Mouse (Mus musculus) spleen, postnatal 4 days (tissue): ENCODE measurements at regions not wholly inside any gene's neighbourhood (a gene's known extent, or its start where the extent isn't known, plus 50 kb on each side); places are given as distances from the start of the nearest gene placed in this dataset.
A peak's percentile ranks its signal among the peaks of the same experiment; 100 is the strongest.

Experiments
- DNase-seq, 2 experiments: peaks; one replicate each; pipeline ENCODE4 v3.0.0; 2022; ENCODE audit warnings: low spot score in 2 of 2

- DNase-seq = no peak
Observed at GRCm38 (mm10) chr10:3630763-3631223, 90.8 kb downstream of the Iyd start.

DNA sequence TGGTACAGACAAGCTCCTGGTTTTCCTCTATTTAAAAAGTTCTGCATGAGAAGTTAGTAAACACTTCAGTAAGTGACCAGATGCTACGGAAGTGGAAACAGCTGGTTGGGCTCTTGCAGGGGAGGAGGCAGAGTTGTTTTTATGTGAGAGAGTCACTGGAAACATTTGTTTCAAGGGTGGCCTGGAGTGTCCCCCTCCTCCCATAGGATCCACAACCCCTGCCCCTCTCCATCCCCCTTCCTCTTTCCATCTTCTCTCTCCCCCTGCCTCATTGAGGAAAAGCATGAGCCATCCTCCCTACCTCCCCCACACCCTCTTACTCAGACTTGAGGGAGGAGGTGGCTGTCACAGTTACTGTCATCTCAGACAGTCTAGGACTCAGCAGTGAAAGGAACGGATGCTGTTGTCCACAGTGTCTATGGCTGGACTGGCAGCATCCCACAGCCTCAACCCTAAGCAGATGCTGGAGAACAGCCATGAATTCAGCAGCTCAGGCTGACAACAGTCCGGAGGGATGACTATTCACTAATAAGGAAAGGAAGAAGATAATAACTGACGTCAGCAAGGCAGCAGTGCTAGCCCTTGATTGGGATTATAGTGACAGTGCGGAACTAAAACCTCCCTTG is 93.9 kb downstream of the Iyd start:
- no peak for DNase-seq

GRCm38 (mm10) chr10:3644111-3644510 is 96.1 kb upstream of the Plekhg1 start:
- DNase-seq = no peak

GRCm38 (mm10) chr10:3645030-3645429 is 95.1 kb upstream of the Plekhg1 start:
- DNase-seq = no peak

DNA sequence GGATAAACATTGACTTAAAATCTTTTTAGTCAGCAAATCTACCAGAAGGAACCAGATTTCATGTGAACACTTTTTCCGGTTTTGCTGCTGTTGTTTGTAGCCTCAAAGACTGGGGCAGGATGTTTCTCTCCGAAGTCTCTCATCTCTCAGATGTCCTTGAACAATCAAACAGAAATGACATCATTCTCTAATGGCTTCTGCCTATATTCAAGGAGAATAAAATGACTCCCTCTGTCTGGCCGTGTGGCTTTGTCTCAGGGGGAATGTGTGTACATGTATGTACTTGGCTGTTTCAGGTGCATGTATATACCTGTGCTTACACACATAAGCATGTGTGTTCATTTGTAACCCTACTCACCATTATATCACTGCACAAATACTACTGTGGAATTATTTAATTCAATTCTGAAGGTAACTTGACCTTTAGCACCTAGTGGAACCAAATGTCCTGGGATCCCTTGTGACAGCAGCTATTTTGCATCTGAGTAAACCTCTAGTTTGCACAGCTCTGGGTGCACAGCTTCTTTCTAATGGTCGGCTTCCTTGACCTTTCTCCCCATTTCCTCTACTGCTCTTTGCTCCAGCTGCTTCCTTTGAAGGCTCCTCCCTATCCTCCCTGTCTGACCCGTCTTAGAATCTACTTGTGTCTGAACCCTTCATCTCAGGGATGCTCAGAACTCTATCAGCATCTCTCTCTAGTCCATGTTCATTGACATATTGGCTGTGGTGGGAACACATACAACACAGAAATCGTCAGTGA is 93.8 kb upstream of the Plekhg1 start:
- peak in 1 of 2 experiments; percentile 46 for DNase-seq

GRCm38 (mm10) chr10:3647811-3648731 is 92.1 kb upstream of the Plekhg1 start:
- peak in 1 of 2 experiments; percentile 5 for DNase-seq

- DNase-seq = no peak
Observed at GRCm38 (mm10) chr10:3649983-3650382, 90.2 kb upstream of the Plekhg1 start.

DNA sequence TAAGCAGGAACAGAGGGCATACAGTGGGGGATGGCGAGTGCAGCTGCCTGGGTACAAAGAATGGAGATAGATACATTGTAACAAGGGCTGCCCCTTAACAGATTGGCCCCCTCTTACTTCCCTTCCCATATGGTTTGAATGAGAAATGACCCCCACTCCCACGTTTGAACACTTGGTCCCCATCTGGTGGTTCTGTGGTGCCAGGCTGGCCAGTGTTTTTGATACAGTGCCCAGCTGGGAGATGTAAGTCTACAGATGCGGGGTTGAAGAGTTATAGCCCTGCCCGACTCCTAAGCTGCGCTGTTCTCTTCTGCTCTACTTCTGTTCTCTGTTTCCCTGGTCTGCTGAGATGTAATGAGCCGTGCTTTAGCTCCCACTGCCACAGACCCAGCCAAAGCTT is 89.6 kb upstream of the Plekhg1 start:
- DNase-seq = no peak

DNA sequence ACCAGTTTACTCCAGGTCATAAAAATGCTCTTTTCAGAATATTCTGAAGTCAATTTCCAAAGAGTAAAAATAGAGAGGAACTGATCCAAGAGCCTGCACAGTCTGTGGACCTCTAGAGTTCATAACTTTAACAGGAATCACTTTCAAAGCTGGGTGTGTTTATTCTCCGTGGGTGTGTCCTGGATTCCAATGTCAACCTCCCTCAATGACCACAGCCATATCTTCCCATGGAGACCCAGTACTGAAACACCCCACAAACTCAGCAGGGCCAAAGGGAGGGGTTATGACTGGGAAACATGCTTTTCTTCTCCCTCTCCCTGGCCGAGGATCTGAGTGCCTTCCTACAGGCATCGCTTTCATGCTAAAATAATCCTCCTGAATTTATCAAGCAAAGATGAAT is 87.6 kb upstream of the Plekhg1 start:
- no peak for DNase-seq

GRCm38 (mm10) chr10:3656081-3656480 is 84.1 kb upstream of the Plekhg1 start:
- no peak for DNase-seq

DNA sequence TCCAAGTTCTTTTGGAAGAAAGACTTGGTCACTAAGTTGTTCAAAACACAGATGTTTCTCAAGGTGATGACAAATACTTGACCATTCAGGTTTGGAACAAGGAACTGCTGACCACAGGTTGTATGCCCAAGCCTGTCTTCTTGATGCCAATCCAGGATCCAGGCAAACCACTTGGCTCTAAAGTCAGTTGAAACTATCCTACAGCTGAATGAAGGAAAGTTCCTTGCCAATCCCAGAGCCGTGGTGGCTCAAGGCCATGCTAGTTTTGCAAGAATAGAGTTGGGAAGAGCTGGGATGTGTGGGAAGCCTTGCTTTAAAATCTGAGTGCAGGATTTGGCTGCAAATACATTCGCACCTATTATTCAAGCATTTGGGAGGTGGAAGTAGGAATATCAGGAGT is 78.0 kb upstream of the Plekhg1 start:
- DNase-seq = no peak

DNA sequence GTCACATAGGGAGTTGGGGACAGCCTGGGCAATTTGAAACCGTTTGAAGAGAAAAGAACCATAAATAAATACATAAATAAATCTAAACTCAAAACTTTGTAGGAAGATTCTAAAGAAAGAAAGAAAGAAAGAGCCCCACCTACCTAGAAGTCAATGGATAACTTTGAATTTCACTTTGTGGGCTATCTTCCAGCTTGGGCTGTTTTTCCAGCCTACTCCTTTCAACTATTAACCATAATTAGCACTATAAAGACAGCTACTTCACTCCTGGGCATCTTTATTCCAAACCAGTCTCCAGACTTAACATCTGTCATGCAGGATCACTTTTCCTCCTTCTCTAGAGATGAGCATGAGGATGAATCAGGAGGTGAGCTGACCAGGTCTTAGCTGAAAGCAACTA is 77.6 kb upstream of the Plekhg1 start:
- no peak for DNase-seq

GRCm38 (mm10) chr10:3663296-3663695 is 76.9 kb upstream of the Plekhg1 start:
- no peak for DNase-seq

GRCm38 (mm10) chr10:3684481-3684880 is 55.7 kb upstream of the Plekhg1 start:
- no peak for DNase-seq
